Mouse (Mus musculus) gastrocnemius, postnatal 25 days (tissue): ENCODE results near the gene Tagln2. TPM values are rescaled to one million over a fixed set of nuclear protein-coding genes. Genes with fewer than 3 reads are reported as not detected.

Experiments used
- DNase-seq: peaks from one replicate; pipeline ENCODE4 v3.0.0; 2022
- long read RNA-seq, 2 experiments: library from polyadenylated mRNA; stranded (forward); transcript quantifications; one replicate each; pipeline ENCODE4 v2.0.0; 2021
- total RNA-seq, 2 experiments: library from RNA; stranded (reverse); gene quantifications; 1 replicate in 1 of 2; 2 replicates in 1 of 2; pipeline ENCODE4 v1.2.3; 2021

Tagln2 gene
- 10 to 100 TPM; 24.8 to 33.7 TPM for total RNA-seq
- long read RNA-seq, experiment 1, transcript Tagln2-202 (5 exons, 1,586 nt): major isoform, 14 of 18 reads
- long read RNA-seq, experiment 1, partial matches to known transcripts: 2 of 18 reads
- long read RNA-seq, experiment 1, other reads (novel, unspliced or antisense): 2 of 18 reads
- long read RNA-seq, experiment 2, transcript Tagln2-202 (5 exons, 1,586 nt): major isoform, 8 of 12 reads
- long read RNA-seq, experiment 2, partial matches to known transcripts: 4 of 12 reads
- long read RNA-seq, experiment 2, other reads (novel, unspliced or antisense): 0 of 12 reads

DNA sequence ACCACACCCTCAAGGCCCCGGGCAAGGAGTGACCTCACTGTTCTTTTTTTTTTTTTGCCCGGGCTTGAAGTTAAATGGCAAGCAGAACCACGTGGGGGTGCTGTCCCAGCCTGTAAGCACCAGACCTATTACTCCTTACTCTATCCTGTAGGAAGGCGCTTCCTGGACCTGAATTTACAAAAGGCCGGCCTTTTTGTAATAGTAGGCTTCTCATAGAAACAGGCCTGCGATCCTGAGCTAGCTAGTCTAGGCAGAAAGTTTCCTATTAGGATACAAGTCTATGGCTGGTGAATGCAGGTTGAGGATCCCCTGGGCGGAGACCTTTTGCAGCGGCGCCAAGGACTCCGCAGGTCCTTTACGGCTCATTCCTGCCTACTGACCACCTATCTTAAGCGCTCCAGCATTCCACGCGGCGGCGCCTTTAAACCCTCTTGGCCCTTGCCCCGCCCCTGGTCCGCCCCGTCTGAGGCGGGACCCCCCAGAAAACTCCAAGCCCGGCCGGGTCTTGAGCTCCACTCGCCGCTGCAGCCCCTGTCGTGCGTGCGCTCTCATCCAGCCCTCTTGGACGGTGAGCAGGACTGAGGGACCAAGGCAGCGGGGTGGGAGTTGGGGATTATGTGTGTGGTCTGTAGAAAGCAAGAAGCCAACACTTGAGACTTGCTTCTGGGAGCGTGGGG, at the start of gene Tagln2:
TSS of gene Tagln2 (plus strand) at position 283 of the 677 bp plus-strand sequence.
- DNase-seq: peak; percentile 84

DNA sequence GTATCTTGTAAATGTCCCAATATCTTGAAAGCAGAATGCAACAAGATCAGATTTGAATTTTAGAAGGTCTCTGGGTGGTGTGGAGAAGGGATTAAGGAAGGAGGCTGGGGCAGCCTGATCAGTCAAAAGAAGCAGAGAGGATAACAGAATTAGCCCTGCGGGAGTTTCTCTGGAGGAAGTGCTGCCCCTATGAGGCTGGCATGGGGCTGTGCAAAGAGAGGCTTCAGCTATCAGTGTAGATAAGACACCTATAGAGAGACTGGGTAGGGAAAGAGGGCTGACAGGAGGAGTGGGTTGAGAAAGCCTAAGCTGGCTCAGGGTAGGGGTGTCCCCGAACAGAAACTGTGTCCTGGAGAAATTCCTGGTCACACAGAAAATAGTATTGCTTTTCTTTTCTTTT, 49.6 kb upstream of the Tagln2 start:
- DNase-seq: no peak

GRCm38 (mm10) chr1:172450848-172451470, 48.9 kb upstream of the Tagln2 start:
- DNase-seq: no peak

- DNase-seq: no peak
These were observed 46.9 kb upstream of the Tagln2 start for GRCm38 (mm10) chr1:172452911-172453310.

GRCm38 (mm10) chr1:172453810-172454209, 46.0 kb upstream of the Tagln2 start:
- DNase-seq: no peak

GRCm38 (mm10) chr1:172455416-172455815, 44.4 kb upstream of the Tagln2 start:
- no peak for DNase-seq

- DNase-seq: peak; percentile 46
These were observed 43.7 kb upstream of the Tagln2 start for GRCm38 (mm10) chr1:172456001-172456677.

DNA sequence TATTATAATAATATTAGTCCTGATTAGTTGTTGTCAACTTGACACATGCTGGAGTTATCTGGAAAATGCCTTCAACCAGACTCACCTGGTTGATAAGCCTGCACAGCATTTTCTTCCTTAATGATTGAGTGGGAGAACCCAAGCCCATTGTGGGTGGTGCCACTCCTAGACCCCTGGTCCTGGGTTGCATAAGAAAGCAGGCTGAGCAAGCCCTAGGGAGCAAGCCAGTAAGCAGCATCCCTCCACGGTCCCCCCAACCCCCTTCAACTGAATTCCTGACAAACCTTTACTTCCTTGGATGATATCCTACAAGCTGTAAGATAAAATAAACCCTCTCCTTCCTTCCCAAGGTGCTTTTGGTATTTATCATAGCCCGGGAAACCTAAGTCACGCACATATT, 42.7 kb upstream of the Tagln2 start:
- no peak for DNase-seq

- no peak for DNase-seq
These were observed 41.8 kb upstream of the Tagln2 start for GRCm38 (mm10) chr1:172458041-172458440.

- DNase-seq: no peak
These were observed 38.2 kb upstream of the Tagln2 start for GRCm38 (mm10) chr1:172461602-172462001.

DNA sequence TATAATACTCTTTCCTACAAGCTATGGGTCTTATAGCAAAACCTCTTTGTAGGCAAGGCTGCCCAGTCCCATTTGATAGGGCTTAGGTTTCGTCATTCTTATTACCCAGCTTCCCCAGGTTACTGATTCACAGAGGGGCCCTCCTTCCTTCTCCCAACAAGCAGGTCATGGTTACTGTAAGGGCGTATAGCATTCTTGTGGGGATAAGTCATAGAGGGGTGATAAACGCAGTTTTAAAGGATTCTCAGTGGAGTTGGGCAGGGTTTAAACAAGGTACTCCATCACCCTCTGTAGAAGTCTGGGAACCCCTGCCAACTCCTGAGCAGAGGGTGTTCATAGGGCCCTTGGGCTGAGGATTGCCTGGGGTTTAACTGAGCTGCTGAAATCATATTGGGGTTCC, 37.3 kb upstream of the Tagln2 start:
- no peak for DNase-seq

GRCm38 (mm10) chr1:172463387-172464333, 36.2 kb upstream of the Tagln2 start:
- DNase-seq: no peak

DNA sequence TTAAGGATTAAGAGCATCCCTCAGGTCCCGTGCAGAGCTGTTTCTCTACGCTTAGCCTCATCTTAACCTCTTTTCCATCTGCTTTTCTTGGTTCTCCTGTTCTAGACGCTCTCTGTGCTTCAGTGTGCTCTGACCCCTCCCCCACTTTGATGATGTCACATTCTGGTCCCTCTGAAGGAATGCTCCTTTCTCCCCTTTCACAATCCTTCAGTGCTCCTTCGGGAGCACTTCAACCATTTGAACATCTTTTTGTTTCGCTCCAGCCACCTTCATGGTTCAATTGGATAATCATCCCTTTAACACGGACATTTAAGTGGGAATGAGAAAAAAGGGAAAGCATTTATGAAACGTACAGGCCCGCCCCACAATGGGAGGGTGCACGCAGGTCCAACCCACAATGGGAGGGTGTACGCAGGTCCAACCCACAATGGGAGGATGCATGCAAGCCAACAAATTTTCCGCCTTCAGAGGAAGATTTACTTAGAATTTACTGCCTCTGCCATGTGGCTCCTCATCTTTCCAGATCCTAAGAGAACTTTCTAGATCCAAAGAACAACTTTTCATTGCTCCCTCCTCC, 31.5 kb upstream of the Tagln2 start:
- DNase-seq: no peak

- no peak for DNase-seq
These were observed 30.5 kb upstream of the Tagln2 start for GRCm38 (mm10) chr1:172469373-172469772.

DNA sequence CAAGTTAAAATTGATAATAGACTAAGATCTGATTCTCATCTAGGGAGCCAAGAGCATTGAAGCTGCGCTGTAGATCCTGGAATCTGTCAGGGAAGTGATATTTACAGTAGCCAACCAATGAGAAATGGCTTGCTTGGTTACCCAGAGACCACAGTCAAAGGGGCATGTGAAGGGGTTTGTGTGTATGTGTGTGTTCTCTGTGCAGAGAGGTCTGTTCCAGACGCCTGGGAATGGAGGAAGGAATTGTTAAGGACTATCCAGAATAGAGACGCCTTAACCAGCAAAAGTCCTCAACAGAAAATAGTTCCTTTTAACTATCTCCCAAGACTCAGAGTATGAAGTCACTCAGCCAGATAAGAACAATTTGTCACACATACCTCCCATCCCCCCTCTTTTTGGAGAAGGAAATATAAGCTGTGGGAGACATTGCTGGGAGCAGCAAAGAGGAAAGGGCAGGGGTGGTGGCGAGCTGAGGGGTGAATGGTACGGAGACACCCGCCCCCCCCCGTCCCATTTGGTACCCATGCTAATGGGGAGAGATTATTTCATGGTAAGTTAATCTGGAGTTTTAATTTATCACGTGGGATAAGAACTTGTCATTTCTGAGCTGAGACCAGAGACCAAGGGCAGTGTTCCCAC, 29.9 kb upstream of the Tagln2 start:
- DNase-seq: no peak

- DNase-seq: no peak
These were observed 26.9 kb upstream of the Tagln2 start for GRCm38 (mm10) chr1:172472909-172473308.

GRCm38 (mm10) chr1:172474196-172474595, 25.7 kb upstream of the Tagln2 start:
- DNase-seq: no peak

- no peak for DNase-seq
These were observed 24.6 kb upstream of the Tagln2 start, which contains the start of gene Slamf9 for GRCm38 (mm10) chr1:172475054-172475741. TSS of gene Slamf9 (plus strand) at chr1:172475358.

- DNase-seq: no peak
These were observed 21.8 kb upstream of the Tagln2 start for GRCm38 (mm10) chr1:172478020-172478419.

- no peak for DNase-seq
These were observed 19.5 kb upstream of the Tagln2 start for GRCm38 (mm10) chr1:172480376-172480775.
